Mouse (Mus musculus): ENCODE results near the gene Slc11a2. TPM values are rescaled to one million over a fixed set of nuclear protein-coding genes. Genes with fewer than 3 reads are reported as not detected.

Gene Slc11a2
- polyA plus RNA-seq, 1 experiment = 53.2 TPM

GRCm38 (mm10) chr15:100410918-100411672, 13.8 kb downstream of the Slc11a2 start:
- no peak for TF ChIP-seq CTCF (IDR thresholded peaks at IDR 0.05; ENCODE audit: insufficient read depth, low read length)
- TF ChIP-seq POLR2A (IDR thresholded peaks at IDR 0.05; ENCODE audit: borderline replicate concordance, extremely low read depth, low read depth, low read length) = no peak
- Histone ChIP-seq H3K4me1 (ENCODE audit: control insufficient read depth, insufficient read depth, low read length) (no peaks in the 10 kb centered on the region), H3K4me3 (replicated peaks; ENCODE audit: extremely low read depth, low read depth, low read length) (no peak overlapping the region)
- DNase-seq = peak; percentile 51
- 47% methylated on average over 14 of the region's 14 CpGs for WGBS

DNA sequence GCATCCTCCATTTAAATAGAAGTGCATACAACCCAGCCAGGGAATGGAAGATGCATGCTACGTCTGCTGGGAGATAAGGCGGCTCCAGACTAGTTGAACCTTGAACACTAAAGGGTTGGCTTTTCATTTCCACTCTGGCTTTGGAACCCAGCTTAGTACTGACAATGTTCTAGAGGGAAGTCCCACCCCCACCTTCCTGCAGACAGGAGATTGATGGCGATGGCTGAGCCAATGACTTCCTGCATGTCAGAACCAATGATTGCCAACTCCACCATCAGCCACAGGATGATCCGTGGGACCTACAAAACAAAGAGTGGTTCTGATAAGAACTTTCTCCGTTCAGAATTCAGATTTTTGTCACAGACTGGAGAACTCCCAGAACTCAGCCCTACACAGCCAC, 18.8 kb downstream of the Slc11a2 start:
- Histone ChIP-seq H3K4me1 (ENCODE audit: control insufficient read depth, insufficient read depth, low read length) (0 out of 2 replicates have a peak, but pooled peaks cover 2% of the 10 kb centered on the region), H3K4me3 (replicated peaks; ENCODE audit: extremely low read depth, low read depth, low read length) (no peak overlapping the region)
- 51% methylated on average over 5 of the region's 5 CpGs for WGBS
- TF ChIP-seq POLR2A (IDR thresholded peaks at IDR 0.05; ENCODE audit: borderline replicate concordance, extremely low read depth, low read depth, low read length) (no peak), CTCF (IDR thresholded peaks at IDR 0.05; ENCODE audit: insufficient read depth, low read length) (no peak)
- DNase-seq = no peak

GRCm38 (mm10) chr15:100403318-100404000, 21.4 kb downstream of the Slc11a2 start:
- peak; percentile 47 for DNase-seq
- 73% methylated on average over 16 of the region's 16 CpGs for WGBS
- no peak for TF ChIP-seq POLR2A (IDR thresholded peaks at IDR 0.05; ENCODE audit: borderline replicate concordance, extremely low read depth, low read depth, low read length)
- TF ChIP-seq CTCF (IDR thresholded peaks at IDR 0.05; ENCODE audit: insufficient read depth, low read length) = no peak
- H3K4me3 ChIP-seq (replicated peaks; ENCODE audit: extremely low read depth, low read depth, low read length) = peak overlapping the region; percentile 51
- H3K4me1 ChIP-seq (ENCODE audit: control insufficient read depth, insufficient read depth, low read length) = 0 out of 2 replicates have a peak, but pooled peaks cover 2% of the 10 kb centered on the region

GRCm38 (mm10) chr15:100402798-100403197, 22.1 kb downstream of the Slc11a2 start:
- 0 out of 2 replicates have a peak, but pooled peaks cover 2% of the 10 kb centered on the region for H3K4me1 ChIP-seq (ENCODE audit: control insufficient read depth, insufficient read depth, low read length)
- no peak for DNase-seq
- TF ChIP-seq POLR2A (IDR thresholded peaks at IDR 0.05; ENCODE audit: borderline replicate concordance, extremely low read depth, low read depth, low read length) (no peak), CTCF (IDR thresholded peaks at IDR 0.05; ENCODE audit: insufficient read depth, low read length) (no peak)
- peak overlapping the region; percentile 51 for H3K4me3 ChIP-seq (replicated peaks; ENCODE audit: extremely low read depth, low read depth, low read length)
- WGBS = 70% methylated on average over 4 of the region's 4 CpGs

DNA sequence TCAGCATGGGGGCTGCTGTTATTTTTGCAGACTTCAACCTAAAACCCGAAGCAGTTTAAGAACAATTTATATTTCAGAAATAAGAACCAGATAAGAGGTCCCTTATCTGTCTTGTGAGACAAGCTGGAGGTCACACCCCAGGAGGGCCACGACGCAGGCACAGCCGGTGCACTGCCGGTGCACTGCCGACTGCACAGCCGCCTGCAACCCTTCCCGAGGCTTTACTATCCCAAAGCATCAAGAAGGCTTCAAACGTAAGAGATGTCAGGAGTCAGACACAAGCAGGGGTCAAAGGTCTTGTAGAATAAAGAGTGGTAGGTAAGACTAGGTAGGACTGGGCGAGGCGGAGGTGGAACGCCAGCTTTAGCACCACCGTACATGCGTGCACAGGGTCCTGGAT, 22.5 kb downstream of the Slc11a2 start:
- 77% methylated on average over 14 of the region's 14 CpGs for WGBS
- no peak overlapping the region for H3K4me3 ChIP-seq (replicated peaks; ENCODE audit: extremely low read depth, low read depth, low read length)
- no peak for DNase-seq
- H3K4me1 ChIP-seq (ENCODE audit: control insufficient read depth, insufficient read depth, low read length) = 0 out of 2 replicates have a peak, but pooled peaks cover 2% of the 10 kb centered on the region
- TF ChIP-seq POLR2A (IDR thresholded peaks at IDR 0.05; ENCODE audit: borderline replicate concordance, extremely low read depth, low read depth, low read length) (no peak), CTCF (IDR thresholded peaks at IDR 0.05; ENCODE audit: insufficient read depth, low read length) (no peak)

- no peak overlapping the region for H3K4me3 ChIP-seq (replicated peaks; ENCODE audit: extremely low read depth, low read depth, low read length)
- H3K4me1 ChIP-seq (ENCODE audit: control insufficient read depth, insufficient read depth, low read length) = 0 out of 2 replicates have a peak, but pooled peaks cover 2% of the 10 kb centered on the region
- no peak for TF ChIP-seq CTCF (IDR thresholded peaks at IDR 0.05; ENCODE audit: insufficient read depth, low read length)
- no peak for TF ChIP-seq POLR2A (IDR thresholded peaks at IDR 0.05; ENCODE audit: borderline replicate concordance, extremely low read depth, low read depth, low read length)
- WGBS = 92% methylated on average over 4 of the region's 4 CpGs
- DNase-seq = no peak
Observed at GRCm38 (mm10) chr15:100401811-100402210, 23.1 kb downstream of the Slc11a2 start.

DNA sequence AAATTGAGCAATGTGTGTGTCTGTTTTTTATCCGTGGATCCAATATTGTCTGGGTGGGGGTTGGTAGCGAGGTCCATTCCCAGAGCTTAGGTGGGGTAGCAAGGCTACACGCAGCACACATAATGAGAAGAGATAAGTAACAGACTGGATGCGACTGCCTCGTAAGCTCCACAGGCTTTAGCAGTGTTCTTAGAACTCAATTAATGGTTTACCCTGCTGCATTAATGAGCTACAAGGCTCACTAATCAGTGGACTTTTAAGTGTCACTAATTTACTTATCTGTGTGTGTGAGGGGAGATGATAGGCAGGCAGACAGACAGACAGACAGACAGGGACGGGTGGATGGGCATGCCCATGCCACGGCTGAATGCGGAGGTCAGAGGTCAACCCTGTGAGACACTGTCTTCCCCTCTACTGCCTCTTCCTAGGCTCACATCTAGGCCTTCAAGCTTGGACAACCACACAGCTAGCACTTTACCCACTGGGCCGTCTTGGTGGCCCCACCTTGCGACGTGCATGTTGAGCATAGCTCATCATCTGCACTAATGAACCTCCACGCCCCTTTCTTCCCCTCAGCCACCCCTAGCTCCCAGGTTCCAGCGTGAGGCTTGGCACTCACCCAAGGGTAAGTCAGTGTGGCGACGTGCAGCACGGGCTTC, 24.2 kb downstream of the Slc11a2 start:
- WGBS = 78% methylated on average over 16 of the region's 16 CpGs
- H3K4me3 ChIP-seq (replicated peaks; ENCODE audit: extremely low read depth, low read depth, low read length) = no peak overlapping the region
- H3K4me1 ChIP-seq (ENCODE audit: control insufficient read depth, insufficient read depth, low read length) = 0 out of 2 replicates have a peak, but pooled peaks cover 2% of the 10 kb centered on the region
- TF ChIP-seq CTCF (IDR thresholded peaks at IDR 0.05; ENCODE audit: insufficient read depth, low read length) (no peak), POLR2A (IDR thresholded peaks at IDR 0.05; ENCODE audit: borderline replicate concordance, extremely low read depth, low read depth, low read length) (no peak)
- no peak for DNase-seq

DNA sequence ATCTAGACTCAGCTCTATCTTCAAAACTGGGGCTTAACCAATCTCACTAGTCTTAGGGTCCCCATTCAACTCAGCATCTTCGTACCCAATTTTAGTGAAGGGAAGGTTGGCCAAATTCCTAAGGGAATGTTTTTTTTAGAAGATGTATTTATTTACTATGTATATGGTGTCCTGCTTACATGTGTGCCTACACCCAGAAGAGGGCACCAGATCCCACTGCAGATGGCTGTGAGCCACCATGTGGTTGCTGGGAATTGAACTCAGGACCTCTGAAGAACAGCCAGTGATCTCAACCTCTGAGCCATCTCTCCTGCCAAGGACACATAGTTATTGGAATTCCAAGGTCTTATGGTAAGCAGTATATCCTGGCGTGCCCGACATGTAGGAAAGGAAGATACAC, 29.3 kb downstream of the Slc11a2 start:
- DNase-seq = no peak
- WGBS = 95% methylated on average over 3 of the region's 3 CpGs
- TF ChIP-seq POLR2A (IDR thresholded peaks at IDR 0.05; ENCODE audit: borderline replicate concordance, extremely low read depth, low read depth, low read length) = no peak
- TF ChIP-seq CTCF (IDR thresholded peaks at IDR 0.05; ENCODE audit: insufficient read depth, low read length) = no peak

GRCm38 (mm10) chr15:100393016-100393415, 31.9 kb downstream of the Slc11a2 start:
- no peak for DNase-seq
- 79% methylated on average over 11 of the region's 11 CpGs for whole genome bisulfite sequencing
- no peak overlapping the region for H3K4me3 ChIP-seq (replicated peaks; ENCODE audit: extremely low read depth, low read depth, low read length)
- no peak for TF ChIP-seq POLR2A (IDR thresholded peaks at IDR 0.05; ENCODE audit: borderline replicate concordance, extremely low read depth, low read depth, low read length)
- no peak for TF ChIP-seq CTCF (IDR thresholded peaks at IDR 0.05; ENCODE audit: insufficient read depth, low read length)
- peaks cover 3% of the 10 kb centered on the region; the same call in 1 of the 2 replicates for H3K4me1 ChIP-seq (ENCODE audit: control insufficient read depth, insufficient read depth, low read length)

More for the DNA sequence above, 29.3 kb downstream of the Slc11a2 start:
- Histone ChIP-seq H3K4me3 (replicated peaks; ENCODE audit: extremely low read depth, low read depth, low read length) (no peak overlapping the region), H3K4me1 (ENCODE audit: control insufficient read depth, insufficient read depth, low read length) (no peaks in the 10 kb centered on the region)
